Mouse (Mus musculus): ENCODE data around the gene S100b. TPM values are rescaled to one million over a fixed set of nuclear protein-coding genes. Genes with fewer than 3 reads are reported as not detected.

S100b gene
- not detected in 2 replicates for polyA plus RNA-seq (2016; fragmentation: Nextera tagmentation; extraction: Ambion mirVana)

DNA sequence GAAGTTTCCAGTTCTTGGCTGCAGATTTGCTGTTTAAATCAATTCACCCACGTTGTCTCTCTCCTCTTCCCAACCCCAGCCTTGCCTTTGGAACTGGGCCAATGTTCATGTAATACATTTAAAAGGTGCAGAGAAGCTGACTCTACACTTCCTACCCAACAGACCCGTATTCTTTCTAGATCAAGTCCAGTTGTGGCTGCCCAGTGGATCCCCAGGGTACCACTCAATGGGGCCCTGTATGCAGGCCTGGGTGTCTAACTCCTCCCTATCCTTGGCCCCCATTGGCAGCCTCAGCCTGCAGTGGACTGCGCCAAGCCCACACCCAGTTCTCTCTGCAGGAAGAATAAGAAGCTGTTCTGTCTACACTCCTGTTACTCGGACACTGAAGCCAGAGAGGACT, at the start of gene S100b:
Gene S100b (plus strand): TSS at position 318 of the 400 bp plus-strand sequence.
- H3K4me1 ChIP-seq (replicated peaks): peaks cover 3% of the 10 kb centered on the region
- 73% methylated on average over 4 of the region's 4 CpGs for WGBS
- H3K4me3 ChIP-seq: no peak within 1 kb of the TSS
- H3K36me3 ChIP-seq: no peaks in the 10 kb centered on the region
- DNase-seq (ENCODE audit: low spot score): no peak
- H3K9me3 ChIP-seq: no peaks in the 10 kb centered on the region
- H3K27ac ChIP-seq: no peak within 1 kb of the TSS
- no peaks in the 10 kb centered on the region for H3K27me3 ChIP-seq (ENCODE audit: insufficient read depth, poor library complexity, severe bottlenecking)

DNA sequence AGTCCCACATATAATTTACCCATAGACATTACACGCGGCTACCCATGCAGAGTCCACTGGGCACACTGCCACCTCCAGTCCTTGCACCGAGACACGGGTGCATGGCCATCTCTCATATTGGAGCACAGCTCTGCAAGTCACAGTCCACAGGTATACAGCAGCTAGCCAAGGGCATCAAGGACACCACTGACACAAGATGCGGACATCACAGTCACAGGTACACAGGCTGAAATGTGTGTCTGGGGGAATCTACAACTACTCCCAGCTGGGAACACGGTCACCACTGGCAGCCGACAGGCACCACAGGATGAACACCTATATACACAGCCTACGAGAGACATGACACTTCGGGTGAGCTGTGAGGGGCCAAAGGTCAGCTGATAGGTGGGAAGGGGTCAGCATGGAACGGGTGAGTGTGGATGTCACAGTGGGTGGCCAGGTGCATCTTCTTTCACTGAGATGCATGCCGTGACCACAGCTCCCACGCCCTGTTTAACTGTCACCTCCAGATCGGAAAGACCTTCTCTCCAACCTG, 46.3 kb upstream of the S100b start:
- 90% methylated on average over 13 of the region's 13 CpGs for WGBS
- no peaks in the 10 kb centered on the region for H3K9me3 ChIP-seq
- H3K36me3 ChIP-seq: peaks cover 60% of the 10 kb centered on the region
- DNase-seq (ENCODE audit: low spot score): no peak
- peaks cover 5% of the 10 kb centered on the region; the same call in 1 of the 2 replicates for H3K4me1 ChIP-seq (replicated peaks)
- no peak overlapping the region for H3K4me3 ChIP-seq
- no peaks in the 10 kb centered on the region for H3K27me3 ChIP-seq (ENCODE audit: insufficient read depth, poor library complexity, severe bottlenecking)
- no peak overlapping the region for H3K27ac ChIP-seq

DNA sequence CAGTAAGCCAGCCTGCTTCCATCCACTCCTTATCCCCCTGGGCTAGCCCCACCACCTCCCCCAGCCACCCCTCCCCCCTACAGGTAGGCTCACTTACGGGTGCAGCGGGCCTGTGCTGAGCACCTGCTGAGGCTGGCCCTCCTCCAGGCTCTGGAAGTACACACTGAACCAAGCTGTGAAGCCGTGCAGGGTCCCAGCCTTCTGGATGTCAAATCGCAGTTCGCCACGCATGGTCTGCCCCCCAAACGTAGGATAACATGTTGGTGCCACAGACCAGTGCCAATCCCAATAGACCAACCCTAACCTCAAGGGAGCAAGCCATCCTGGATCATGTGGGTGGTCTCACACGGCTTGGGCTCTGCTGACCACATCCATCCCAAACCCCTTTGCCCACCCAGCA, 44.4 kb upstream of the S100b start:
- Histone ChIP-seq H3K4me3 (no peak overlapping the region), H3K4me1 (replicated peaks) (no peaks in the 10 kb centered on the region), H3K27ac (no peak overlapping the region), H3K9me3 (peaks cover 5% of the 10 kb centered on the region), H3K27me3 (ENCODE audit: insufficient read depth, poor library complexity, severe bottlenecking) (no peaks in the 10 kb centered on the region), H3K36me3 (peaks cover 79% of the 10 kb centered on the region)
- DNase-seq (ENCODE audit: low spot score): peak; percentile 1
- 86% methylated on average over 8 of the region's 8 CpGs for WGBS

DNA sequence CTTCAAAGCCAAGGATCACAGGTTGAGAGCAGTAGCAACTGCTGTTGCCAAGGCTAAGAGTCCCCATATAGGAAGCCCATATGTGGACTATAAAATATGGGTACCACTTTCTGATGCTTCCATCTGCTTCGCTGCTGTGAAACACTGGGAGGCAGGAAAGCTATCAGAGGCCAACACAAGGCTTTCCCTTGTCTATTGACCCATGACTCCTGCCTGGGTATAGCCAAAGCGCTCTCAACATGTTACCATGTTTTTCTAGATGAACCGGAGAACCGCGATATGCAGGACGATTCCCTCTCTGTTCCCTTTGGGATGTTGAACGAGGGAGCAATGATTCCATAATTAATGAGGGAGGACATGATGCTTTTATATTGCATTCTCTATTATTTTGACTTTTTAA, 42.8 kb upstream of the S100b start:
- H3K36me3 ChIP-seq: peaks cover 95% of the 10 kb centered on the region
- DNase-seq (ENCODE audit: low spot score): no peak

DNA sequence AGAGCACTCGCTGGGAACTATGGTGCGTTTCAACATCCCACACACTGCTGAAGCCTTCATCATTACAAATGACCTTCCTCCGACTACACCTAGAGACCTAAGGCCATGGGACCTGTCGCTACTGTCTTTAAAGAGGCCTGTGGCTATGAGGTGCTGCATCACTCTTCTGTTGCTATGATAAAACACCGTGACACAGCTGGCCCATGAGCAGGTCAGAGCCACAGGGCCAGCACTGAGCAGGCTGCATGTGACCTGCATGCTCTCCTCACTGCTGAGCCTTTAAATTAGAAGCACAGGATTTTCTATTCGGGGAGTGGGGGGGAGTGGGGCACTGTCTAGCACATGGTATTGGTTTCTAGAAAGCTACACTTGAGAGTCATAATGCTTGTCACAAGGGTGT, 41.5 kb upstream of the S100b start:
- DNase-seq (ENCODE audit: low spot score): no peak
- H3K27me3 ChIP-seq (ENCODE audit: insufficient read depth, poor library complexity, severe bottlenecking): no peaks in the 10 kb centered on the region
- peaks cover 96% of the 10 kb centered on the region for H3K36me3 ChIP-seq
- no peak overlapping the region for H3K4me3 ChIP-seq
- peaks cover 20% of the 10 kb centered on the region for H3K9me3 ChIP-seq
- 95% methylated on average over 6 of the region's 6 CpGs for whole genome bisulfite sequencing
- H3K27ac ChIP-seq: no peak overlapping the region
- H3K4me1 ChIP-seq (replicated peaks): no peaks in the 10 kb centered on the region

More for the DNA sequence above, 42.8 kb upstream of the S100b start:
- H3K9me3 ChIP-seq: peaks cover 20% of the 10 kb centered on the region
- WGBS: 95% methylated on average over 7 of the region's 7 CpGs
- H3K27me3 ChIP-seq (ENCODE audit: insufficient read depth, poor library complexity, severe bottlenecking): no peaks in the 10 kb centered on the region
- no peaks in the 10 kb centered on the region for H3K4me1 ChIP-seq (replicated peaks)
- H3K4me3 ChIP-seq: no peak overlapping the region
- no peak overlapping the region for H3K27ac ChIP-seq

DNA sequence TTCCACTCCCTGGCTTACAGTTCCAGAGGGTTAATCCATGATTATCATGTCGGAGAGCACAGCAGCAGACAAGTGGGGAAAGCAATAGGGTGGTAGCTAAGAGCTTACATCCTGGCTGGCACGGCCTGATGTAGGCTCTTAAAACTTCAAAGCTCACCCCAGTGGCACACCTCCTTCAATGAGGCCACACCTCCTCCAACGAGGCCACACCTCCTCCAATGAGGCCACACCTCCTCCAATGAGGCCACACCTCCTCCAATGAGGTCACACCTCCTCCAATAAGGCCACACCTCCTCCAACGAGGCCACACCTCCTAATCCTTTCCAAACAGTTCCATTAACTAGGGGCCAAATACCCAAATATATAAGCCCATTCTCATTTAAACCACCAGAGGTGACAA, 39.5 kb upstream of the S100b start:
- Histone ChIP-seq H3K27me3 (ENCODE audit: insufficient read depth, poor library complexity, severe bottlenecking) (no peaks in the 10 kb centered on the region), H3K27ac (no peak overlapping the region), H3K9me3 (peaks cover 20% of the 10 kb centered on the region), H3K36me3 (peaks cover 97% of the 10 kb centered on the region), H3K4me1 (replicated peaks) (no peaks in the 10 kb centered on the region), H3K4me3 (no peak overlapping the region)
- no peak for DNase-seq (ENCODE audit: low spot score)
- 90% methylated on average over 4 of the region's 4 CpGs for WGBS

DNA sequence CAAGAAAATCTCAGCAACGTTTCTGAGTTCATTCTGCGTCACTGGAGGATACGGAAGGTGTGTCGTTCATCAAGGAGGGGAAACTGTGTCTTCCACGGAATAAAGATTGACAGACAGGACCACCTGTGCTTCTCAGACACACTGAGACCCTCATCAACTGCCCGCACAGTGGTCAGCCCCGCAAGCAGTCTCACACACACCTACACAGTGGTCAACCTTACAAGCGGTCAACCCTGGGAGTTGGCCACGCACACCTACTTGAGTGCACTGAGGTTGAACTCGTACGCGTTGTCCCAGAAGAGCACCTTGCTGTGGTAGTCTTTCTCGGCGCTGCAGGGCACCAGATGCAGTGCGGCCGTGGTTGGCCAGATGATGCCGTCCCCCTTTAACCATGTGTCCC, 36.6 kb upstream of the S100b start:
- no peaks in the 10 kb centered on the region for H3K27me3 ChIP-seq (ENCODE audit: insufficient read depth, poor library complexity, severe bottlenecking)
- H3K27ac ChIP-seq: no peak overlapping the region
- H3K4me1 ChIP-seq (replicated peaks): no peaks in the 10 kb centered on the region
- WGBS: 95% methylated on average over 17 of the region's 17 CpGs
- peaks cover 20% of the 10 kb centered on the region for H3K9me3 ChIP-seq
- no peak overlapping the region for H3K4me3 ChIP-seq
- no peak for DNase-seq (ENCODE audit: low spot score)
- peaks cover 100% of the 10 kb centered on the region for H3K36me3 ChIP-seq

DNA sequence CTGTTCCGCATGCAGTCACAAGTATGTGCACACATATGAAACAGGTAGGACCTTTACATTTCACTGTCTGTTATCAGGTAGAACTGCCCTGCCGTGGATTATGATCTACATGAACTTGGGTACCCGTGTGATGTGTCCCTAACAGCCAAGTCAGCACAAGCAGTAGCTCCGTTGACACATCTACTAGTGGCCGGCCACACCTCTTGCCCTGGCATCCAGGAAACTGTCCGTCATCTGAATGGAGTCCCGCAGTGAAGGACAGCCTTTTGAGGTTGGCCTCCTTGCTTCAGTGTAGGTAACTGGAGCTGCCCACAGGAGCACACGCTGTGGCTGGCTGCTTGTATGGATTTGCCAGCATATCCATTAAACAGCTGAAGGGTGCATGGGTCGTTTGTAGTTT, 35.4 kb upstream of the S100b start:
- Histone ChIP-seq H3K27me3 (ENCODE audit: insufficient read depth, poor library complexity, severe bottlenecking) (no peaks in the 10 kb centered on the region), H3K9me3 (peaks cover 20% of the 10 kb centered on the region), H3K27ac (no peak overlapping the region), H3K36me3 (peaks cover 100% of the 10 kb centered on the region), H3K4me1 (replicated peaks) (no peaks in the 10 kb centered on the region), H3K4me3 (no peak overlapping the region)
- DNase-seq (ENCODE audit: low spot score): no peak
- WGBS: 83% methylated on average over 9 of the region's 9 CpGs

DNA sequence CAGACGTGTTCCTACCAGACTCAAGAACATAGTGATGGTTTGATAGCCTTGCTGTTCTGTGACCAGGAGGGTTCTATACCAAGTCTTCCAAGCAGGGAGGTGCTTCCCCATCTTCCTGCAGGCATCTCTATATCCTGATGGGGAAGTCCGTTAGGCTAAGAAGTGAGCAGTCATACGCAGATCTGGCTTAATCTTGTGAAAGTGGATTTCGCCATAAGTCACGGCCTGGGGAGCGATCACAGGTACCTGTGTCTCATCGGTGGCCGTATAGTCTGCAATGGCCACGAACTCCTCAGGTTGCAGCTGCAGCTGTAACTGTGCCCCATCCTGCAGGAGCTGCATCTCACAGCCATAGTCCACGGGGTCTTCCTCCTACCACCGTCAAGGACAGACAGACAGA, 27.7 kb upstream of the S100b start:
- no peak overlapping the region for H3K4me3 ChIP-seq
- H3K36me3 ChIP-seq: peaks cover 54% of the 10 kb centered on the region
- H3K27ac ChIP-seq: no peak overlapping the region
- H3K27me3 ChIP-seq (ENCODE audit: insufficient read depth, poor library complexity, severe bottlenecking): no peaks in the 10 kb centered on the region
- 97% methylated on average over 11 of the region's 11 CpGs for WGBS
- no peaks in the 10 kb centered on the region for H3K9me3 ChIP-seq
- no peaks in the 10 kb centered on the region for H3K4me1 ChIP-seq (replicated peaks)
- DNase-seq (ENCODE audit: low spot score): no peak

DNA sequence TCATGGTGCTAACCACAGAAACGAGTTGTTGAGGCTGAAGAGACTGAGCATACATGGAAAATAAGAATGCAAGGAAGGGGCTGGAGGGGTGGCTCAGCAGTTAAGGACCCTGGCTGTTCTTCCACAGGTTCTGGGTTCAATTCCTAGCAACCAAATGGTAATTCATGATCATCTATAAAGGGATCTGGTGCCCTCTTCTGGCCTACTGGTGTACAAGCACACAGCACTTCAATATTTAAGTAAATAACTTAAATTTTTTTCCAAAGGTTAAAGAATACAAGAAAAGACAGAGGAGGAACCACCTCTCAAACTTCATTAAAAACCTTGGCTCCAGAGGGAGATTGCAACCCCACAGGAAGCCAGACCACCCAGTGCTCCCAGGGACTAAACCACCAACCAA, 24.0 kb upstream of the S100b start:
- no peaks in the 10 kb centered on the region for H3K27me3 ChIP-seq (ENCODE audit: insufficient read depth, poor library complexity, severe bottlenecking)
- no peak for DNase-seq (ENCODE audit: low spot score)
- 74% methylated on average over 1 of the region's 1 CpGs for WGBS
- H3K27ac ChIP-seq: no peak overlapping the region
- no peaks in the 10 kb centered on the region for H3K4me1 ChIP-seq (replicated peaks)
- H3K4me3 ChIP-seq: no peak overlapping the region
- peaks cover 18% of the 10 kb centered on the region for H3K36me3 ChIP-seq
- H3K9me3 ChIP-seq: no peaks in the 10 kb centered on the region

DNA sequence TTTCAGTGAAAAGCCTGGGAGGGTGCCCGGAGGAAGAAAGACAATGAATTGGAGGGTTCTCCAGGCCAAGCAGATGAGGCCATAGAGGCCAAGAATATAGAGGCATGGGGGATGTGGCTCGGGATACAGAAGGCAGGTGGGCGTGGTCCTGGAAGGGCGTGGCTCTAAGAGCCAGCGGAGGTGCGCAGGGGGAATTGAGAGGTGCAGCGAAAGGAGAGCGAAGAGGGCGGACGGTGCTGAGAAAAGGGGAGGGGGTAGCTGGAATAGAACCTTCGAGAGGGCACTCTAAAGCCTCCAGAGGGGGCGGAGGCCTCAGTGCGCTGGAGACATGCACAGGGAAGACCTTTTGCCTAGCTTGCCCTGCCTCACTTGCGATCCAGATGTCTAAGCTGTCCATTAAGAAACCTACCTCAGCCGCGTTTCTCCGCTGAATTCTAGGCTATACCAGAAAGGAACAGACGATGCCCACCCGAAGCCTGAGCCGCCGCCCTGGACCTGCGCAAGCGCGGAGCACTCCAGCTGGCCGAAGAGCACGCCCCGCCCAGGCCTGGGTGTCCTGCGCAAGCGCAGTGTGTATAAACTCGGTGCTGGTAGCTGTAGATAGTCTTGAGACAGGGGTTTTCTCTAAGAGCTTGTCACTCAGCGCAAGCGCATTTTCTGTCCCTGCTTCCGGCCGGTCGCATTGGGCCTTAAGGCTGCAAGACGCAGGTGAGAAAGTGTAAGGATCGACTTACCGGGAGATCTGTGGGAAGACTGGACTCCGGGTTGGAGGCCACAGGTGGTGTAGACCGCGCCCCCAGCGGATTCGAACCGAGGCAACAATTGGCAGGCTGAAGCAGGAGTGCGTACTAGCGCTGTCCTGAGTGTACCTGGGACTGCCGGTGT, 16.1 kb upstream of the S100b start, which contains the start of gene Prmt2:
Gene Prmt2 (minus strand): TSS at position 525 of the 885 bp plus-strand sequence.
- Histone ChIP-seq H3K4me3 (peak within 1 kb of the TSS; percentile 77), H3K4me1 (replicated peaks) (peaks cover 31% of the 10 kb centered on the region), H3K9me3 (no peaks in the 10 kb centered on the region), H3K36me3 (peaks cover 5% of the 10 kb centered on the region; the same call in 1 of the 2 replicates), H3K27me3 (ENCODE audit: insufficient read depth, poor library complexity, severe bottlenecking) (0 out of 2 replicates have a peak, but pooled peaks cover 4% of the 10 kb centered on the region), H3K27ac (peak within 1 kb of the TSS; percentile 92)
- WGBS: under 1% methylated on average over 47 of the region's 47 CpGs
- peak; percentile 92 for DNase-seq (ENCODE audit: low spot score)

DNA sequence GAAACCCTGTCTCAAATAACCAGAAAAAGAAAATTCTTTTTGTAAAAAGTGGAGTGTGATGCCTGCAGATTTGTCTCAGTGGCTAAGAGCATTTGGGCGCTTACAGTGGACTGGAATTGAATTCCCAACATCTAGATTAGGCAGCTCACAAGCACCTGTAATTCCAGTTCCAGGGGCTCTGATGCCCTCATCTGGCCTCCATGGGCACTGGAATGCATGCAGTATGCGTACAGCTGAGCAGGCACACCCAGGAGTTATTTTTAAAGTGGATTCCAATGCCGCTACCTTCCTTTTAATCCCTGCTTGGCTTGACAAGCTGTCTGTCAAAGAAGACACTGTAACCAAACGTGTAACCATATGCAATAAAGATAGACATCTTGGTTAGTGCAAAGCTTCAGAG, 14.3 kb upstream of the S100b start:
- Histone ChIP-seq H3K36me3 (peaks cover 5% of the 10 kb centered on the region; the same call in 1 of the 2 replicates), H3K4me1 (replicated peaks) (peaks cover 31% of the 10 kb centered on the region), H3K27me3 (ENCODE audit: insufficient read depth, poor library complexity, severe bottlenecking) (0 out of 2 replicates have a peak, but pooled peaks cover 4% of the 10 kb centered on the region), H3K4me3 (no peak overlapping the region), H3K9me3 (no peaks in the 10 kb centered on the region), H3K27ac (no peak overlapping the region)
- DNase-seq (ENCODE audit: low spot score): no peak
- WGBS: 75% methylated on average over 4 of the region's 4 CpGs

DNA sequence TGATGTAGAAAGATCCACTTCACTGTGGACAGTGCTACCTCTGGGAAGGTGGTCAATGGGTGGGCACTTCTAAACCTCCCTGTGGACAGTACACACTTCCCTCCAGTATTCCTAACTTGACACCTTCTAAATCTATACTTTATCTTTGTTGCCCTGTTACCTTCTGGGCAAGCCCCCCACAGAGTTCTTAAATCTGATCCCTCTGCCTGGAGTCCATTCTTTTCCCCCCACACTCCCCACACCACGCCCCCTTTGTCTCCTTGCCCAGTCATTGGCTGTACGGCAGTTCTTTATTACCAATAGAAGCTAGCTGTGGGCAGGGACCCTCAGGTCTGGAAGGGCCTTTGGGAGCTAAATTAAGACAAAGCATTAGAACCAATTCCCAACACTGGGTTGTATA, 8.5 kb upstream of the S100b start:
- Histone ChIP-seq H3K27me3 (ENCODE audit: insufficient read depth, poor library complexity, severe bottlenecking) (no peaks in the 10 kb centered on the region), H3K36me3 (no peaks in the 10 kb centered on the region), H3K27ac (no peak overlapping the region), H3K4me1 (replicated peaks) (peaks cover 36% of the 10 kb centered on the region), H3K9me3 (no peaks in the 10 kb centered on the region), H3K4me3 (no peak overlapping the region)
- WGBS: 82% methylated on average over 2 of the region's 2 CpGs
- DNase-seq (ENCODE audit: low spot score): no peak

All from hindbrain, embryonic 10.5 days (tissue).